Mouse (Mus musculus) urinary bladder, postnatal 10 days (tissue): ENCODE measurements at regions not wholly inside any gene's neighbourhood (a gene's known extent, or its start where the extent isn't known, plus 50 kb on each side); places are given as distances from the start of the nearest gene placed in this dataset.

Source experiments
- DNase-seq: peaks from one replicate; pipeline ENCODE4 v3.0.0; 2022; ENCODE audit warnings: low spot score

DNA sequence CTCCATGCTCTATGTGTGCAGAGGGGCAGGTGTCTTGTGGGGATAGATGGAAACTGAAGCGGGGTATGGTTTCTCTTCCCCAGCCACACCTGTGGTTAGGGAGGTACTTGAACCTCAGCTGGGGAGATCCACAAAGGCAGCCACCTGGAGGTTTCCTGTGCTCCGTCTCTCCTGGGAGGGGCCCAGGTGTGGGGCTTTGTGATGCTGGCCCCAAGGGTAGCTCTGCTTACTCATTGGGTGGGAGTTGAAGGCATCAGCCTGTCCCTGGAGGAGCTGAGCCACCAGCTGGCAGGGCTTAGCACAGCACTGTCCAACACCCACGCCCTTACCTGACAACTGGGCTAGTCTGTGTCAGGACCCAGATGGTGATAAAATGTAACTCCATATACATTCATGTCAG lies 81.4 kb downstream of the Lhx2 start:
- DNase-seq, result no peak

DNA sequence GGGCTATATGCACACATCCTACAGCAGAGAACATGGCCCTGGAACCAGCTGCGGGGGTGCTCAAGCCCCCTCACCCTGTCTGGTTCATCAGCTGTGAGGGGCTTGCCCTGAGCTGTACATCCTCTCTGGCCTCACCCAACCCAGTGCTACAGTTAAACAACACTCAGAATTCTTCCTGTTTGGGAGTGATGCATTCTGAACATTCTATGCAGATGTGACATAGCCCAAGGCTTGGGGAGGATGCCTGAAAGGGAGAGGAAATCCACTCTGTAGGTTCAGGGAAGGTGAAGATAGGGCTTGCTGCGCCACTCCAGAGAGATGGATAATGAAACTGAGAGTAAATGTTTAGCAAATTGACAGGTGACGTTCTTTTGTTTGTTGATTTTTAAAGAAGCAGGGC lies 83.3 kb downstream of the Lhx2 start:
- DNase-seq, result no peak

DNA sequence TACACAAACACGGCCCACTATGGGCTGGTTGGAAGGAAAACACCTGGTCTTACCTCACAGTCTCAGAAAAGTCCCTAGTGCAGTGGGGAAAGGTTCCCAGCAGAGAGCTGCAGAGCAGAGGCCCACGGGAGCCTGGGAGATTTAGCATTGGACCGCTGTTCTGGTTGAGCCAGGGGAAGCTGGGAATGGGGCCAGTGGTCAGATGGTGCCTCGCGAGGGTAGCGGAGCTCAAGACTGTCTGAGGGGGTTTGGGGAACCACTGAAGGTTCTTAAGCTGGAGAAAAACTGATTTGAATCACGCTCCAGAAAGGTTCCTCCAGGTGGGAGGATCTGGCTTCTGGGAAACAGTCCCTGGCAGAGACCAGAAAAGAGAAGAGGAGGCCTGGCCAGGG lies 84.8 kb downstream of the Lhx2 start:
- DNase-seq, result no peak

DNA sequence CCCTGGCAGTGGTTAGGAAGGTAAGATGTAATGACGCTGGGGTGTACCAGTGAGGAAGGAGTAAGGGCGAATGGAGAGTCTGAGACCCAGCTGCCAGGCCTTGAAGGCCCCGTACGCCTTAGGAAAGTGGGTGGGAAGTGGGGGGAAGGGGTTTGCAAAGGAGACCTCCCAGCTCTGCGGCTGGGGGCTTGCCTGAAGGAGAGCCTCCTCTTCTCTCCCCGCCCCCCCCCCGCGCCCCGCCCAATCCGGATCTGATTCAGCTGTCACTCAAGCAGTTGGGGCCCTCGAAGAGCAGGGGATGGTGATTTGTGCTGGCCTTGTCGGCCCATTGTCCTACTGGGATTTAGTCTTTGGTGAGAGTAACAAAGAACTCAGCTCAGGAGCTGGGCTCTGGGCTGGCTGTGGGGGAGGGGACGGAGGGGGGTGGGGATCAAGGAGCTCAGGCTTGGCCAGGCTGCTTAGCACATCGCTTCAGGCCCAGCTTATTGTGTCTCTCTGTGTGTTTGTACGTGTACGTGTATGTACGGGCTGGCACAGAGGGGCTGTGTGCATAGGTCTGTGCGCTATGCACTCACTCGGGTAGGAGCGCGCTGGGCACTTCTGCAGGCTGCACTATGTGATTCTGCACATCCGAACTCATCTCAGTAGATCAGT lies 85.3 kb downstream of the Lhx2 start:
- no peak for DNase-seq

DNA sequence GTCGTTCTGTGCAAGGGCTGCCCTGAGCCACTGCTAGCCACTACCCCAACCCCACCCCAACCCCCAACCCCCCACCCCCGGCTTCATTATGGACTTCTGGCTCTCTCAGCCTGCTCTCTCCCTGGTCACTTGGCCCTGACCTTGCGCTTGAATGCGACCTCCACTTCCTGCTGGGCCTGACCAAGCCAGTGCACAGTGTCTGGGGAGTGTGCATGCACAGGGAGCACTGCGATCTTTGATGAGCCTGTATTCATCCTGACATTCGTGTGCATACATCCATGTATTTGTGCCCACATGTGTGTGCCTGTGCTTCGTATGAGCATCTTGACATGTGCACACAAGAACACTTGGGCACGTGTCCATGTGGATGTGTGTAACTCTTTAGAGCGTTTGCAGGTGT lies 85.9 kb downstream of the Lhx2 start:
- DNase-seq, result no peak

DNA sequence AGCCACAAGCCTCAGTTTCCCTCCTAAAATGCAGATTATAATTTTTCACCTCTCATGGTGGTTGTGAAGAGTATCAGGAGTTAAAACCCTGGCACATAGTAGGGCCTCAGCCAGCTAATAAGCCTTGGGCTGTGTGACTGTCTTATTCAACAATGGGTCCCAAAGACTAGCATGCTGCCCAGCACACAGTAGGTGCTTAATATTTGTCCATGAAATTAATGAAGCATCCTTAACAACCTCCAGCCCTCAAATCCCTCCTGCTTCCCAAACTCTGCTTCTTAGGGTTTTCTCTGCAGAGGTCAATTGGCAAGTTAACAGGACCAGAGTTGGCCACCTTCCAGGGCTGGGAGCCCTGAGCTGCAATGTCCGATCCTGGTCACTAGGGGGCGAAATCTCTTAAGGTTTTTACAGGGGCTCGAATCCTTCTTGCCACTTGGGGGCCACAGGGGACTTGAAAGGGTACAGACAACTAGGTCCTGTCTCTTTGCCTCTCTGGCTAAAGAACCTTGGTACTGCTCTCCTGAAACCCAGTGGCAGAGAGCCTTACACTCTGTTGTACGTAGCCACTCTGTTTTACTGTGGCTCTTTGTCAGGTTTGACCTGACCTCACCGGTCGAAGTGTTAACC lies 81.6 kb upstream of the Nek6 start:
- DNase-seq, result peak; percentile 21

DNA sequence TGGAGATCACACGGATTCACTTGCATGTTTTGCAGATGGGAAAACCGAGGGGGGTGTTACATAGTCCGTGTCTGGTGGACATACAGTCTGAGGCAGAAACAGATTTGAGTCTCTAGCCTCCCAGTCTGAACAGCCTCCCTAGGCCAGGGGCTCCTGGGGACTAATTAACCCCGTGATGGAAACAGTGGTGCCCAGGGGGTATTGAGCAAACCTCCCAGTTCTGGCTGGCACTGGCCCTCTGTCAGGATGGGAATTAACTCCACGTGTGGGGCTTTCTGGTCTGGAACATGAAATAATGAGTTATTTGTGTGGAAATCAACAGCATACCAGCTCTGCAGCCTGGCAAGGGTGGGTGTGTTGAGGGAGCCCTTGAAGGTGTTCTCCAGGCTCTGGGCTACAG lies 79.9 kb upstream of the Nek6 start:
- DNase-seq, result no peak

DNA sequence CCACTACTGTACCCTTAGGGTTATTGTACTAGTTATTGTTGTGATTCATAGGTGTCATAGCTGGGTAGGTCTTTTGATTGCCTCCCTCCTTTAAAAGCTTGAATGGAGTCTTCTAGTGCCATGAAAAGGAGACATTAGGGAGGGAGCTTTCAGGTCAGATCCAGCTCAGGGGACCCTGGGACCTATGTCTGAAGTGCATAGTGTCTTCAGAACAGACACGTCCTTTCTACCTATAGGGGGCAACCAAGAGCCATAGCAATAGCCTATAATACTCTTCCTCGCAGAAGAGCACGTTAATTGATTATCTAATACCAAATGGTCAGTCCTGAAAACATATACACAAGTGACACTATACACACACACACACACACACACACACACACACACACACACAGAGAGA lies 77.7 kb upstream of the Nek6 start:
- no peak for DNase-seq

DNA sequence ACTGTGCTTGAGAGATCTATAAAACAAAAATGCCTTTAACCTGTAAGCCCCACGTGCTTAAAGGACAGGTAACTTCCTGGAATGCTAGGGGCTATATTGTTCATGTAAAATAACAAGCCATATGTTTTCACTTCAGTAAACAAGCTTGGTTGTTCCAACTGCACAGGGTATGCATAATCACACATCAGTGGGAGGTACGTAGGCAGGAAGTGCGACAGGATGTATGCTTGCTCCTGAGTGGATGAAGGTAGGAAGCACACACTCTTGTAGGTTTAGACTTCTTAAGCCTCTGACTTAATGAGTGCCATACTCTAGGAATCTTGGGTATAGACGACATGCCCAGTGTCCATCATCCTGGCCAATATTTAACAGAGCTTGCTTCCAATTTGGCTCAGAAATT lies 74.7 kb upstream of the Nek6 start:
- no peak for DNase-seq

DNA sequence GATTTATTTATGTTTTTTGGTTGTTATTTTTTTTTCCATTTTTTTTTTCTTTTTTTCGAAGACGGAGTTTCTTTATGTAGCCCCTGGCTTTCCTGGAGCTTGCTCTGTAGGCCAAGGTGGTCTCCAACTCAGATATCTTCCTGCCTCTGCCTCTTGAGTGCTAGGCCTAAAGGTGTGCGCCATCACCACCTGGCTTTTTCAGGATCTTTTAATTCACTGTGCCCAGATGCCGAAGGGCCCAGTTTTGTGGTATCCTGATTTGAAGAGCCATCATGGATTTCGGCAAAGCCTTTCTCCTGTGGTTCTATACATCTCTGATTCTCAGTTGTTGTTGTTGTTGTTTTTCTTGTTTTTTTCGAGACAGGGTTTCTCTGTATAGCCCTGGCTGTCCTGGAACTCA lies 72.3 kb upstream of the Nek6 start:
- DNase-seq, result no peak

DNA sequence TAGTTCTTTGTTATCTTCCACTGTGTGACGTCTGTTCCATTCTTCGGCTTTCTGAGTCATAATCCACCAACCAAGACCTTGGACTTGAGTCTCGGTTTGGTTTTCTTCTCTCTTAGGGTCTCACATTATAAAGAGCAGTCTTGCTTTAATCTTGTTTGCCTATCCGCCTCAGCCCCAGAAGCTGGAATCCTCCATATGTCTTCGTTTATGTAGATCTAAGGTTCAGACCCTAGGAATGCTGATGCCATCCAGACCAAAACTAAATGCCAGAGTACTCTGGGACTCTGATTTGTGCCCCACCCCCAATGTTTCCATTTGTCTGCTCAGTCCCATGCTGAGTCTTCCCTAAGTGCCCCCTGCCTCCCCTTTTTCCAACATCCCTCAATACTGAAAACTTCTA lies 71.5 kb upstream of the Nek6 start:
- no peak for DNase-seq

DNA sequence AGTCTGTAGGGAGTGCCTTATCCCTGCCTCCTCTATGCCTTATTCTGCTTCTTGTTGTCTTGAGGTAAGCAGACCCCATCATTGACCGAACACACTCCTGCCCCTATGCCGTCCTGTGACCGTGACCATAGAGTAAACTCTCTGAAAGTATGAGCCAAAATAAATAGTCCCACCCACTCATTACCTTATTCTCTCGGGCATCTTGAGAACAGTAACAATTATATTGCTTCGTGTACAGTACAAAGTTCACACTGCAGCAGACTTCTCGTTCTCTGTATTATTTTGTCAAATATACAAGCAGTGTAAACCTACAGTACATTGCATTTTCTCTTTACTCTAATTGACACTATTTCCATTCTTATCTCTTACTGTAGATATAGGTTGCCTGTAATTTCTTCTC lies 62.4 kb upstream of the Nek6 start:
- no peak for DNase-seq

DNA sequence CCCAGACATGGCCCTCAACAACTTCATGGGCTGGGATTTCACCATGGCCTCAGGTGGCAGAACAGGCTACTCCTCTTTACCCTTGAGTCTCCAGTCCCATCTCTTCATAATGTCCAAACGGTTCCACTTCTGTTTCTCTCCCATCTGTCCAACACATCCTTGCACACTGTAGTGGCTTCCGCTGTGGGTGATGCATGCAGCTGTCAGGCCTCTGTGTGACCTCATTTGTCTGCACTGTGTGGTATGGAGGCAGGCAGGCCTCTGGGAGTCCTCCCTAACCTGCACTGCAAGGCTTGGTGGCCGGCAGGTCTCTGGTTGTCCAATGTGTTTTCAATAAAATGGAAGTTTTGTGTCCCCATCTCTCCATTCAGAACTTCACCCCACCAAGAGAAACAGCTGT lies 54.9 kb upstream of the Nek6 start:
- DNase-seq, result no peak

DNA sequence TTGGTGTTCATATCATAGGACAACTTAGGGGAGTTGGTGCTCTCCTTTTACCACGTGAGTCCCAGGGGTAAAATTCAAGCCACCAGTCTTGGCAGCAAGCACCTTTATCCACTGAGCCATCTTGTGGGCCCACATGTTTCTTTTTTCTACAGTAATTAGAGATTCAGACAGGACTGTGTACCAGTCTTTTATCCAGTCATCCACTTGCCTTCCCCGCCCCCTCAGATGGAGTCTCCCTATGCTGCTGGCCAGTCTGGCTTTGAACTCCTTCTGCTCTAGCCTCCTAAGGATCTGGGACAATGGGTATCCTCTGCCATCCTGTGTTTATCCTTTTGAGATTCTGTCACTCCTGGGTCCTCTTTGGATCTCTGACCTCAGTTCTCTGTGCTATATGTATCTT lies 51.1 kb upstream of the Nek6 start:
- no peak for DNase-seq

DNA sequence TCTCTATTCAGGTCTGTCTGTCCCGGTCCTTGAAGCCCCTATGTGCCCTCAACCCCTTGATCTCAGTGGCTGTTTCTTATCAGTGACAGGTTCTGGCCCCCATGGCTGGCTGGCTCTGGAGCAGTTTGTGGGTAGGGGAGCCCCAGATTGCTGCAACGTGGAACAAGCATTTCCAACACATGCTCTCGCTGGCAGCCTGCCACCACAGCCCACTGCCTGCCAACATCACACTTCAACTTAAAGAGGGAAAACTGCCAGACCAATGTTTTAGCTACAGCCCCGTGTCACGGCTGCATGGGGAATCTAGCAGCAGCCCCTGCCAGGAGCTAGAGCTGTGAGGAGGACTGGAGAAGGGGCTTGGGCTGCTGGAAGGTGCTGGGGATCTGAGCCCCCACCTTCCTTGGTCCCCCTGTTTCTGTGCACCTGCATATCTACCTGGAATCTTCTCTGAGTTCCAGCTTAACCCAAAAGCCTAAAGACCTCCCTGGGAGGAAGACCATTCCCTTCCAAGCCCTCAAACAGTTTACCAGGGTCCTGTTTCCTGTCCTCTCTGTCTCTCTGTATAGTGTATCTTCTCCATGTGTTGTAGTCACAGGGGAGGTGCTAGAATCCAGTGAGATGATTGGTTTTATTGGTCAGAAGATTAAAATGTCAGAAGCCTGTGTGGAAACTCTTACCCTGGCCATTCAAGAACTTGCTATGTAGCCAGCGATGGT lies 50.5 kb upstream of the Nek6 start:
- no peak for DNase-seq
